ENCODE assay signal across 8 mouse cellular contexts in the genomic region with DNA sequence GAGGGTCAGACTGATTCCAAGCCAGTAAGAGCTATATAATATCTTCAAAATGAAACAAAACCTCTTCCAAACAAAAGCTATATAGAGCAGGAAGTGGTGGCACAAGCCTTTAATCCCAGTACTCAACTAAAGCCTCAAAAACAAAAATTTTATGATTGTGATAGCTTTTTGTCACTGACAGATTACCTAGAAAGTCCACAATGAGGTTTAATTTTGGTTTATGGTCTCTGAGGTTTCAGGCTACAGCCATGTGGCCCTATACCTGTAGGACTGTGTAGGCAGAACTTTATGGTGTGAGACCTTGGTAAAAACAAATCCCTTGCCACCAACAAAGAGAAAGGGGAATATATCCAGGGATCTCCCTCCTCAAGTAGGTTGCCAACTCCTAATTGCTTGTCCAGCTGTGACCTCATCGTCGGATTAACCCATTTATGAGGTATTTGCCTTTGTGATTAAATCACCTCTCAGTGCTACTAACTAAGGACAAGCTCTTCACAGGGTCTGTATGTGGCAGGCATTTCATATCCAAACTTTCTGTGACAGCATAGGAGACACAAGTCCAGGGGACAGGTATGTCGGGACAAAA. TPM values are rescaled to one million over a fixed set of nuclear protein-coding genes. Genes with fewer than 3 reads are reported as not detected.
DNase-seq lines count a peak whose midpoint lies in the region; ATAC-seq and TF ChIP-seq lines count a peak whose summit lies in the region.

No protein-coding gene starts in this region.

- no peak overlapping the region for H3K9ac ChIP-seq in heart, adult 2 months (ENCODE audit: low read depth, low read length)
- peak overlapping the region; percentile 100 for H3K9ac ChIP-seq in liver, embryonic 16.5 days (ENCODE audit: low read depth, low read length)

- H3K9me3 ChIP-seq in liver, embryonic 16.5 days (replicated peaks; ENCODE audit: control insufficient read depth, low read length): no peaks in the 10 kb centered on the region

- intact Hi-C loops in heart, adult 2 months (cut with DNase I): no loop called here

- H3K4me3 ChIP-seq in heart, adult 2 months: no peak overlapping the region
- H3K4me3 ChIP-seq in liver, embryonic 16.5 days (ENCODE audit: low read depth, low read length): peak overlapping the region; percentile 100

- DNase-seq in heart, adult 2 months: no peak
- no peak for DNase-seq in heart, adult 11 months
- DNase-seq in thymus, postnatal 0 days (ENCODE audit: low spot score): peak; percentile 6
- no peak for DNase-seq in thymus, adult 18-20 months
- DNase-seq in cerebellum, adult 9-11 months: no peak
- DNase-seq in embryo, embryonic 10.5 days (ENCODE audit: low spot score): no peak
- no peak for DNase-seq in cerebellum, adult 8-10 months

- TF ChIP-seq EP300 in heart, adult 2 months (IDR thresholded peaks at IDR 0.05; ENCODE audit: insufficient read depth, low read depth, low read length): no peak

- ATAC-seq in liver, embryonic 16.5 days (ENCODE audit: low read depth): no peak

- peaks cover 21% of the 10 kb centered on the region for H3K36me3 ChIP-seq in heart, adult 2 months (ENCODE audit: control insufficient read depth, insufficient read depth, low read length)
- peaks cover 17% of the 10 kb centered on the region for H3K36me3 ChIP-seq in liver, embryonic 16.5 days (ENCODE audit: control insufficient read depth, insufficient read depth)

- peaks cover 4% of the 10 kb centered on the region; the same call in 1 of the 2 replicates for H3K79me2 ChIP-seq in heart, adult 2 months (replicated peaks; ENCODE audit: control insufficient read depth, insufficient read depth, low read length)

- WGBS in heart, adult 2 months: 54% methylated on average over 3 of the region's 3 CpGs
- 76% methylated on average over 3 of the region's 3 CpGs for WGBS in liver, embryonic 16.5 days (ENCODE audit: insufficient replicate concordance)

- no peak for TF ChIP-seq POLR2A in heart, adult 2 months (IDR thresholded peaks at IDR 0.05; ENCODE audit: insufficient read depth, low read depth, low read length)

- peak overlapping the region; percentile 98; the same call in 1 of the 2 replicates for H3K27ac ChIP-seq in heart, adult 2 months
- H3K27ac ChIP-seq in liver, embryonic 16.5 days (ENCODE audit: low read length): peak overlapping the region; percentile 99

- H3K4me2 ChIP-seq in liver, embryonic 16.5 days (ENCODE audit: low read depth, low read length): peak overlapping the region; percentile 68

- no peak for TF ChIP-seq CTCF in heart, adult 2 months (IDR thresholded peaks at IDR 0.05)

- H3K4me1 ChIP-seq in heart, adult 2 months (ENCODE audit: control insufficient read depth, insufficient read depth, low read length): peaks cover 13% of the 10 kb centered on the region
- H3K4me1 ChIP-seq in liver, embryonic 16.5 days (ENCODE audit: control insufficient read depth, low read depth, low read length): peaks cover 53% of the 10 kb centered on the region

- no peaks in the 10 kb centered on the region for H3K27me3 ChIP-seq in heart, adult 2 months (ENCODE audit: control insufficient read depth, insufficient read depth, low read length)
- no peaks in the 10 kb centered on the region for H3K27me3 ChIP-seq in liver, embryonic 16.5 days (ENCODE audit: control insufficient read depth, insufficient read depth, low read depth, low read length)

RNA-seq across cellular contexts. Expression of a gene that starts 1.5 kb away (rescaled TPM):
- total RNA-seq in heart, adult 2 months (2021): 10 to 100 TPM; 16.7 to 18.1 TPM
- polyA plus RNA-seq in heart, adult 2 months (2012; rRNA removed): 17.8 and 24.6 TPM in 2 replicates
- 153 and 155 TPM in 2 replicates for polyA plus RNA-seq in thymus, postnatal 0 days (2015; fragmentation: Nextera tagmentation; extraction: Ambion mirVana)
- polyA plus RNA-seq in liver, embryonic 16.5 days (2015; fragmentation: Nextera tagmentation; extraction: Ambion mirVana): 46.1 and 47.0 TPM in 2 replicates
